Mouse (Mus musculus) embryo, embryonic 10.5 days (tissue): ENCODE data around the gene Mki67.
A peak's percentile ranks its signal among the peaks of the same experiment; 100 is the strongest.

Experiments
- DNase-seq: peaks from one replicate; pipeline ENCODE4 v3.0.0-alpha.2; 2015; ENCODE audit warnings: low spot score

Gene Mki67

DNA sequence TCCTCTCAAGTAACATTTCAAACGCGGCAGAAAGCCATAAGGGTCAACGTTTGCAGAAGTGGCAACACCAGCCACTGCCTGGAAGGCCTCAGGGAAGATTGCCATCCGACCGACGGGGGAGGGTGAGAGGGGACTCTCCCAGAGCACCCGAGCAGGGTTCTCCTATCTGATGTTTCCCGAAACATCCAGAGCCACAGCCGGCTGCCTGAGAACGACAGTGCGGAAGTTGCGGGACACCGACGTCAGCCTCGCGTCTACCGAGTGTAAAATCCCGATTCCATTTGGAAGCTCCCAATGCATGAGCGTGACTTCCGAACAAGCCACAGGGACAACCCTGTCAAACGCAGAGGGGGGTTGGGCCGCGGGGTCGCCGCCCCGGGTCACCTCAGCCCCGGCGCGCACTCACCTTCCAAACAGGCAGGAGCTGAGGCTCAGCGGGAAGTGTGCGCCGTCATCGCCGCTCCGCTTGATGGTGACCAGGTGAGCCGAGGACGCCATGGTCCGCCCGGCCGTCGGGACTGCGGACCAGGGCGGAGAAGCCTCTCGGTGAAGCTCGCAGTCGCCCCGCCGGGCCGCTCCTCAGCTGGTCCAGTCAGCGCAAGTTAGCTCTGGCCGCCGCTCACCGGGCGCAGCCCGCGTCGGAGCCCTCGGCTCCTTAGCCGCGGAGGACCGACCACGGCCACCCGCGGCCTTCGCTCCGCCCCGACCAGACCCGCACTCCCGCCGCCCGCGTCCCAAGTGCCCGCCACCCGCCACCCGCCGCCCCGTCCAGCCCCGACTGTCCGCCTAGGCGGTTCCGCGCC lies at the start of gene Mki67:
Gene Mki67, minus strand, starts transcription at position 720 of the 803 bp plus-strand sequence.
- peak; percentile 45 for DNase-seq

DNA sequence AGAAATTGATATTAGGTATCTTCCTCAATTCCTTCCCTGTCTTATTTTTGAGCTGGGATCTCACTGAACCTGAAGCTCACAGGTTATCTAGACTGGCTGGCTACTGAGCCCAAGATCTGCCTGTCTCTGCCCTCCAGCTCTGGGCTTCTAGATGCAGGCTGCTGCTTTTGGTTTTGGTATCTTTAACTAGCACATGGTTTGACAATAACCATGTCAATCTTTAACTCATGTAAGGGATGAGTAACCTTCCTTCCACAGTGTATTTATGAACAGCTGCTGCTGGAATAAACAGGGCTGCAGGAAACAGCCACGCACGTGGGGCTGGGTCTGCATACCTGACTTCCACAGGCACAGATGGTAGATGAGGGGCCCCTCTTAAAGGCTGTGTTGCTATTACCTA lies 47.1 kb upstream of the Mki67 start:
- no peak for DNase-seq

DNA sequence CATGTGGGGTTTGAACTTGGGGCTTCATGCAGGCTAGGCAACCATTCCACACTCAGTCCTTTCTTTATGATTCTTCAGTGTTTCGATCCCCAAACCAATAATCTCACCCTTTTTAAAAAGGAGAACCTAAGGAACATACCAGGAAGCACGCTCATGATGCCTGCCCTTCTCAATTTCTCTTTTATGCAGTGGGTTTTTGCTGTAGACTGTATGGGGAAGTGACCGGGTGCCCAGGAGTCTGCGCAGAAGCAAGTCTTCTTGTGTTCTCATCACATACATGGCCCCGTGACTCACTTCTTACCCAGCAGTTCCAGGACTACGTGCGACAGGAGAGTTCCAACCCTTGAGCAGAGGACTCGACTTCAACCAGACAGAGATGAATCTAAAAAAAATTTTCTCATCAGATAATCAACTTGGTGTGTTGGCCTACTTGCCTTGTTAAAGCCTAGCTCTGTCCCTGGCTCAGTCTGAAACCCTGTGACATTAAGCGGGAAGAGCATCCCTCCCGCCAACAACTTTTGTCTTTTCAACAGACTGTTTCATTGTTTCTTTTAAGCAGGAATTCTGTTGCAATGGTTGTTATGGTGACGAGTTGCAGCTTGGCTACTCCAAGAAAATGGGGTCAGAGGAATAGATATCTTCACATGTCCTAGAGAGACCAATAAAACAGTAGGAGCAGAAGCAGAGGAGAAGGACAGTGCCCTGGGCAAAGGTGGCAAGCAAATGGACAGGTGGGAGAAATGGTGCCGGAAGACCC lies 42.8 kb upstream of the Mki67 start:
- DNase-seq, result peak; percentile 28

DNA sequence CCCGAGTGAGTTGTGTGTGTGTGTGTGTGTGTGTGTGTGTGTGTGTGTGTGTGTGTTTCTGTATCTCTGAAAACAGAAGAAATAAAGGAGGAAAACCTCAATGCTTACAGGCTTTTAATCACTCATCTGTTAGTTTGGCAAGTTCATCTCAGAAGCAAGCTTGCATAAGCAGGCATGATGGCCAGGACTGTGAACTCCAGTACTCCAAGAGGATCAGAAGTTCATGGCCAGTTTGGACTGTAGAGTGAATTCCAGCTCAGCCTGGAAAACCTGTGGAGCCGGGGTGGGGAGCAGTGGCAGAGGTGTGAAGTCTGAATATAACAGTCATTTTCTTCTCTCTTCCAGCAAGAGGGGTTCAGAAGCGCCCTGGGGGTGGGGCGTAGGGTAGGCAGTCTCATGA lies 42.0 kb upstream of the Mki67 start:
- no peak for DNase-seq

DNA sequence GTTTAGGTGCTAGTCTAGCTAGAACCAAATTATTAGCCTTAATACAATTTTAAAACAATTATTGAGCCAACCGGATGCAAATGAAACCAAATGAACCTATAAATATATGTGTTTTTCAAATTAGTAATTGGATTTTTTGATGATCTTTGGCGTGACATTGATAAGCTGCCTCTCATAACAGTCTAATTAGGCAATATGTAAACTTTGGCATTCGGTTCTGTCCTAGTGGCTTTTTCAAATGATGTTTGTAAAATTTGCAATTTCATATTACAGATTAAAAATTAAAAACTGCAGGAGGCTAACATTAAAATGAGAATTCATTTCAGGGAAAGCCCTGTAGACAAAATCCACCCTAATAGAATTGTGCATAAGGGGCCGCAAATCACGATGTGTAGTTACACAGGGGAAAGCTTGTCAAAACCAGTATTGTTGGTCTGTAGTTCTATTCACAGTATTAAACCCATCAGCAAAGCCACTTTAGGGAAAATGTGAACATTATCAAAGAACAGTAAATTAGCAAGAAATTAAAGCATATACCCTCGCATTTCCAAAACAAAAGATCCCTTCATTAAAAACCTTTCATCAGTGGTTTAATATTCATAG lies 40.9 kb upstream of the Mki67 start:
- DNase-seq, result no peak

DNA sequence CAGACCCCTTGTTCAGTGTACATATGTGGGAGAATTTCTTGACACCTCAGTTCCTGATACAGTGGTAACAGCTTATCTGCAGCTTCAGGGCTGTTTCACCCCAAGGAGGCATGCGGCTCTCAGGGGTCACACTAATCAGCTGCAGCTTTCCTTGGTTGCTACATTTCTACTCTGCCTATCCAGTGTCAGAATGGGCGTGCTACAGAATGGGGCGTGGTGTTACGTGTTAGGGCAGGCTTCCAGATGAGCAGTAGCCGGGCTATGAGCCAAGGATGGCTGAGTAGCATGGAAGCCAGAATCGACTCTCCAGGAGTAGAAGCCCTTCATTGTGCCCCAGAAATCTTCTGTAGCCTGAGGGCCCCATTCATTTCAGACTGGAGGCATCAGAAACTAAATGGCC lies 32.8 kb upstream of the Mki67 start:
- DNase-seq, result no peak

DNA sequence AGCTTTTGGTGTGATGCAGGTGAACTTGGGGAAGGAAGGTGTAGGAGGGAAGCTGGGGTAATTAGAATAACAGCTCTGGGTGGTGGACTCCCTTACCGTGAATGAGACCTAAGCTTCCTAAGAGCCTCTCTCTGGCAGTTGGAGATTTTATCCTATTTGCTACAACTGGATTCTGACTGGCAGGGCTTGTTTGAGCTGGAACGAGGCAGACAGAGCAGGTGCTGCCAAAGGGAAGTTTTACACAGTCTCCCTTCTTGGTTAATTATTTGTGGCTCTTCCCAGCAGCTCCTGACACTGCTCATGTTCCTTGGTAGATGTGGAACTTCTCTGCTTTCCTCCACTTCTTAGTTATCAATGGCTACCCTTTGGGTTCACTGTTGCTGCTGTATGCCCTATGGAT lies 30.9 kb upstream of the Mki67 start:
- DNase-seq, result no peak

DNA sequence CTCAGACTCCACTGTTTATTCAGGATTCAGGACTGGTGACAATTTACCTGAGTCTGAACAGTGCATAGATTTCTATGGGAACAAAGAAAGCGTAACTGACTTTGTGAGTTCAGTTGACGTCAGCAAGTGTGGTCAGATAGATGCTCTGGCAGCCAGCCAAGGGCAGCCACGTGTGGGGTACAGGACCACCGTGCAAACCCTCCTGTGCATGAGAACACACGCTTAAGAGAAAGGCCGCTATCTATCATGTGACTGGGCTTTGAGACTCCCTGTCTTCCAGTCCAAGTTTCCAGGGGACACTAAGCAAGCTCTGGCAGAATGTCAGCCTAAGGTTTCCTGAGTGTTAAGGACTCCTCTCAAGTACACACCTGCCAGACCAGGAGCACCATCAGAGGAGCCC lies 30.4 kb upstream of the Mki67 start:
- no peak for DNase-seq

DNA sequence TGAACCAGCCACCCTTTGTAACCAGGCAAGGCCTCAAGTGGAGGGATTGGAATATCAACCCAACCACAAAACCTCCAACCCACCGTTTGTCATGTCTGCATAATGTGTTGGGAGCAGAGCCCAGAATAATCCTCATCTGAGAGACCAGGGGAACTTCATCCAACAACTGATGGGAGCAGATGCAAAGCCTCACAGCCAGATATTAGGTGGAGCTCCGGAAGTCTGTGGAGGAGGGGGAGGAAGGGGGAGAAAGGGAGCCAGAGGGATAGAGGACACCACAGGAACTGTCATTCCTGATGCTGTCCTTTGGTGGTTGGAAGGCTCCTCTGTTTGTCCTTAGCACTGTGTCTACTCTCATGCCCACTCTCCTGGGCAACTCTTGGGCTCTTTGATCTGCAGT lies 28.9 kb upstream of the Mki67 start:
- DNase-seq, result no peak

DNA sequence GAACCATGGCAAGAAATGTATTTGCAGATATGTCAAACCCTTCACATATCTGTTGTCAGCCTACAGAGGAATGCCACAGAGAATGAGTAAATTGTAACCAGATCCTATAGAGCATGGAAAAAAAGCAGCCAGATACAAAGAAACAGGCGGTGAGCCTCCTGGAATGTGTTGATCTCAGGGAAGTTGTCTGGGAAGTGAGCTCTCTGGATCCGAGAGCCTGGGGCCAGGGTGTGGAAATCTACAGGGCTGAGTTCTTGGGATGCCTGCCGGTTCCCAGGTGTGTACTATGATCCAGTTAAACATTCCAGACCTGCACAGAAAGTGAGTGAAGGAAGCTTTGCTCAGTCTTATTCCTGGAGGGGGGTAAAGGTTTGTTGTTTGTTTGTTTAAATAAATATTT lies 24.3 kb upstream of the Mki67 start:
- no peak for DNase-seq

DNA sequence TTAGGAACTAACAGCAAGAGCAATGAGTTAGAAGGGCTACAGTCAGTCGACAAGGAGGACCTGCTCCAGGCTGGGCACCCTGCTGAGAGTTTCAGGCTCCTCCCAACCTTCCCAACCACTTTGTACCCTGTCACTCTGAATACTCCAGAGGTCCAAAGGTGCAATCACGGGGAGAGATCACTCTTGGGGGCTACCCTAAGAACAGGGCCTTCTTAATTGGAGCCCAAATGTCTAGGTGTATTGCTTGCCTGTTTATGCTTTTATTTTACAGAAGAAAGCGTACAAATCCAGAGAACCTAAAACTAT lies 20.4 kb upstream of the Mki67 start:
- DNase-seq, result no peak

DNA sequence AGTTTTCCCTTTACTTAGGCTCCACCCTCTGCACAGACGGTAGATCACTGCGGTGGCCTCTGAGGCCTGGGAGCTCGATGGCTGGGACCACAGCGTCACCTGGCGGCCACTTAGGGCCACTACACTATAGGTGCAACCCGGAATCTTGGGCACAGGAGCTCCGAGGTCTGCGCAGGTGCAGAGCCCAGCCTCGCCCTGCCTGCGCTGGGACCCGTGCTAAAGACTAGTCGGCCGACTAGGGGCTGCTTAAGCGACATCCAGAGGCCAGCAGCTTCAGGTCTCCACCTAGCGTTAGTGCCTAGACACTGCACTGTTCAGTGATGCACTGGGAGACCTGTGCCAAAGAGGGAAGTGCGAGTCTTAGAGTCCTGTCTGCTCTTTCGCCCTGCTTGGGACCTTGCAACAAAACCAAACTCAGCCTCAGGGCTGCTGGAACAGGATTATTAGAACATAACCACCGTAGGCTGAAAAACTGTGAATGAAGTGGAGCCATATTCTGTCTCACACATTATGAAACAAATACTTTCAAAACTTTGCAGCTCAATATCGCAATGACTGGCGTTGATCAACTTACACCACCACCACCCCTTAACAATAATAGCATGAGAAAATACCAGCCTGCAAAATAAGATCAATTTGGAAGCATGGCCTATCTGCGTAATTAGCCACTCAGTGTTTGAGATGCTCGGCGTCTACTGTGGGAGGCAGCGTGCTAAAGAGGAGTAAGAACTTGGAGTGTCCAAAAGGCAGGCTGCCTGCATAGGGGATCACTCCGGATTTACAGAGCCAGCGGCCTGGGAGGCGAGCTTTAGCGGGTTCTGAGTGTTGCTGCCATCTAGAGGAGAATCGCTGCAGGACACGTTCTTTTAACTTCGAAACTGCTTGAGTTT lies 19.8 kb upstream of the Mki67 start:
- DNase-seq, result peak; percentile 93

DNA sequence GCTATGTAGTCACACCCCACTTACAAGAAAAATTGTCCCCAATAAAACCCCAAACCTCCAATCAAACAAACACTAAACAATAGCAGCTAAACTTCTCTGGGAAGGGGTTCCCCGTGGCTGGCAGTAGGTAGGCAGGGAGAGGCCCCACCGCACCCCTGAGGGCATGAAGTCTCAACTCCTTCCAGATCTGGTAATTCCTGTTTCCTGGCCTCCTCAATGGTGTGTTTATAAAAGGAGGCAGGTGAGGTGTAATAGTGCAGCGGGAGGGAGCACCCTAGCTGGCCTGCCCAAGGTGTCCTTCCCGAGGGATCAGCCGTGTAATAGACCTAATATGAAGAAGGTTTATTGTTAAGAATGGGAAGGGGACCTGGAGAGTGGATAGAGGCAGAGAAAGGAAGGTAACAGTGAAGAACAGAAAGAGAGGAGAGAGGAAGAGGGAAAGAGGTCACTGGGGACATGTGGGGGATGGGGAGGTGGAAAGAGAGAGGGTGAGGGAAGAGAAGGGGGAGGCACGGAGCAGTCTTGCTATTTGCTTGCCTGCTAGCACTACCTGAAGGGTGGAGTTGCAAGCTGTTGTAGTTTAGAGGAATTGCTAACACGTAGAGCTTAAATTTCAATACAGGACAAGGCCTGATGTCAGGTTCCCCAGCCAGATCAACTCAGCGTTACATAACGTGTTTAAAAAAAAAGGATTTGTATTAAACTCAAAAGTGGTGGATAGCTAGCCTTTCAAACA lies 18.9 kb upstream of the Mki67 start:
- DNase-seq, result no peak

DNA sequence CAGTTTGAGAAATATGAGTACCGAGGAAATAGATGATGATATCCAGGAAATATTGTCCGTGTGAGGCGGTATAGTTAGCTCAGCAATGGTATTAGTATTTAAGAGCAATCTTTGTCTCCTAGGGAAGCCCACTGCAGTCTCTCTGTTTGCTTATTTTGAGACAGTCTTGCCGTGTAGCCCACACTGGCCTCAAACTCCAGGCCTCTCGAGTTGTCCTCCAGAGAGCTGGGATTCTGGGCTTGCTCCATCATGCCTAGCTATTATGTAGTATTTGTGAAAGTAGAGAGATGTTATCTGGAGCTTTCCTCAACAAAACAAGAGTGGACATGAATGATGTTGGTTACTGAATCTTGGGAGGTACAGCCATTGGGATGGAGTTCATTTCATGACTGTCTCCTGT lies 18.2 kb upstream of the Mki67 start:
- DNase-seq, result no peak

DNA sequence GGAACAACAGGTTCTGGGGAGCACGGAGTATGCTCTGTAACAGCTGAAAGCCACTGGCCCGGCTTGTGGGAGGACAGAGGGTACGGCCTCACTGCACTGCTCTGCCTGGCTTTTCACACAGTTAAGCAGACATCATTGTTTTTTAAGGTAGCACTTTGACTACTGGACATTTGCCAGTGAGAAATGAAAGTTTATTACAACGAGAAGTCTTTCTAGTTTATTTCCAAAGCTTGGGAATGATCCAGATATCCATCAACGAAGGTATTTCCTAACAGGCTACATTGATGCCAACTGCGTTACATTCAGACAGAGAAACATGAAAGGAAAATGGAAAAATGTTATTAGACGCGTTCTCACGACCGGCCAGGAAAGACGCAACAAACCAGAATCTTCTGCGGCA lies 11.9 kb upstream of the Mki67 start:
- DNase-seq, result no peak

DNA sequence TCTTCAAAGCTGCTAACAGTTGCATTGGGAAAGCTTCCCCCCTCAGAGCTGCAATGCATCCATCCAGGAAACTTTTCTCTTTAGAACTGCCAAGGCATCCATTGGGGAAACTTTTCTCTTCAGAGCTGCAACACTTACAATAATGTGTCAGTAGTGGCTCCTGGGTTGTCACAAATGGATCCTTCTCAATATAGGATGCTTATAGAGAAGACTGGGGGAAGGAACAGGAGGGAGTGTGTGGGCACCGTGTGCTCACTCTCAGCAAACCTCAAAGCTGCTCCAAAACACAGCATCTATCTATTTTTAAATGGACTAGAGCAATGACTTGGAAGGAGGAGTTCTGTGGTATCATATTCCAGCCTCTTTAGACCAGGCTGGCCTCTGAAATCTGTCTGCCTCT lies 10.5 kb upstream of the Mki67 start:
- no peak for DNase-seq

DNA sequence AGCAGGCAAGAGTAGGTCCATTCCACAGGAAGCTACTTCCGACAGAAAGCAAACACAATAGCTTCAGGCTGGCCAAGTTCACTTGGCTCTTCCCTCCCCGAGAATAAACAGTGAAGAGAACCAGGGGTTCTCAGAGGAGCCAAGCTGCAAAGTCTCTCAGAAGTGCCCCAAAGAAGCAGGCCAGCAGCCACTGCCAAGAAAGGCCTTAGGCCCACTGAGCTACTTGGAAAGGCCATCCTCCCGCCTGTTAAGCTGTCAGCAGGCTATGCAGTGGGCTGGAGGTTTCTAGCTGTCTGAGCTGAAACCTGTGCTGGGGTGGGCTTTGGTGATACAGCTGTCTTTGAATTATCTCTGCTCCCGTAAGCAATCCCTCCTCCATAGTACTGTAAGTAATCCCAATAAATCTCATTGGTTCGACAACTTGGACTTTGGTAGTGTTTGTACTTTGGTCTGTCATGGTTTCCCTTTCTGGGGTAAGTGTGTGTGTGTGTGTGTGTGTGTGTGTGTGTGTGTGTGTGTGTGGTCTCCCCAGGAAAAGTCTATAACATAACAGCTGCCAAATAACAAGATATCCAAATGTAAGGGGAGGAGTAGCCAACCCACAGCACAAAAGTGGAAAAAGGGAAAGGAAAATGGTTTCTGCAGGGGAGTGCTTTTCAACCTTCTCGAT lies 7.6 kb upstream of the Mki67 start:
- no peak for DNase-seq

DNA sequence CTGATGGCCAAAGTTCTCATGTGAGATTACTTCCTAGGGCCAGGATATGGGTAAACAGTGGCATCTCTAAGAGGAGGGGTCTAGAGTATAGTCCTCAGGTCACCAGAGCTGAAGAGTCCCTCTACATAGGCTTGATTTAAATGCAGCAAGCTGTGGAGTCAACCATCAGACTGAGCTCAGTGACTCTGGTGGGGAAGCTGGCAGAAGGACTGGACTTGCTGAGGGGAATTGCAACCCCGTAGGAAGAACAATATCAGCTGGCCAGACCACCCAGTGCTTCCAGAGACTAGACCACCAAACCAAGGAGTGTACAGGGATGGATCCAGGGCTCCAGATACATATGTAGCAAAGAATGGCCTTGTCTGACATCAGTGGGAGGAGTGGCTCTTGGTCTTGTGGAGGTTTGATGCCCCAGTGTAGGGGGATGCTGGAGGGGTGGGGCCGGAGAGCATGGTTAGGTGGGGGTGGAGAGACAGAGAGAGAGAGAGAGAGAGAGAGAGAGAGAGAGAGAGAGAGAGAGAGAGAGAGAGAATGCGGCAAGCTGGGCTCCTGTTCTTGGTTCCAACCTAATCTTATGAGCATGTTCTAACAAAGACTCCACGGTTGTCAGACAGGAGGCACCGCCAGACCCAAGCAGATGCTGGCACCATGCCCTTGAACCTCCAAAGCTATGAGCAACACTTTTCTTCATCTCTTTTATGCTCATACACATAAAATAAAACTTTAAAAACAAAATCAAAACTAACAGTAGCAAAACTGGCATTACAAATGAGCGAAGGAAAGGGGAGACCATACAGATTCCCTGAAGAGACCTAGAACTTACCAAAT lies 6.1 kb upstream of the Mki67 start:
- no peak for DNase-seq

DNA sequence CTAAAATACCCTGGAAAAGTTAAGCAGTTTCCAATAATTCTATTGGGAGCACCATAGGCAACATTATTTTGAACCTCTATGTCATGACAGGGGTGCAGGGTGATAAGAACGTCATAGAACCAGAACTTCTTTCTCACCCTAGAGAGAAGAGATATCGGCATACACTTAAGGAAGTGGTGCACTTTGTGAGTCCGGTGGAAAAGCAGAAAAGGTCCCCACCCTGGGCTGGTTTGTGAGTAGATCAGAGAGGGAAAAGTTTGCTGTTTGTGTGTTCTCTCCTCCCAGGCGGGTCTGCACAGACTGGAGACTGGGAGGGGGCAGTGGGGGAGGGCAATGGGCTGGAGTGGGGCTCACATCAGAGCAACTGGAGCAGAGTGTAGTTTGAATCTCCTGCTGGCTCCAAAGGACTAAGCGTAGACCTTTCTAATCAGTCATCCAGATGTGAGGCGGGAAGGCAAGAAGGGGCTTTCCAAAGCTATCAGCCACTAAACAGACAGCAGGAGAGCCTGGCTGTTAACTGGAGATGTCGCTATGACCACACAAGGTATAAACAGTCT lies 5.4 kb upstream of the Mki67 start:
- DNase-seq, result no peak

DNA sequence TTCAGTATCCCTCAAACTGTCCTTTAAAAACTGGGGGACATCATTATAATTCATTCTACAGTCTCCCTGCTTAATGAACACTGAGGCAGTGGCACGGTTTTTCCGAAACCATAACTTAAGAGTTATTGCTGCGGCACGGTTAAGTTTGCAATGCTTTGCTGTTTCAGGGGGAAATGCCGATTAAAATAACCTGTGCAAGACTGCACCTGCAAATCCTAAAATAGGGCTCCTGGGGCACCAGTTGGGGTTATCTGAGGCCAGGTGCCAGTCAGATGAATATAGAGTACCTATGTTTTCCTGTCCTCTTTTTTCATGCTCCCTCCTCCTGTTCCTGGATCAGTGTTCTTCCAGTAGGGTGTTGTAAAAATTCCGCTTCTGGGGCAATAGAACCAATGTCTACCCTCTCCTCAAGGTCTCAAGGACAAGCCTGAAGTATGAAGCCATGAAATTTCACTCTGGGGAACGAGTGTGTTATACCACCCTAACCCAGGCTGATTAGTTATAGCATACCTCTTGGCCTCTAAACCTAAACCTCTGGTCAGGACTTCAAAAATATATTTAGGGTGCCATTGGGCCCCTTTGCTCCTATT lies 902 bp upstream of the Mki67 start:
- no peak for DNase-seq
